Mouse (Mus musculus): ENCODE results near the gene Ahnak2.
"Not testable (repeated sequence)": the region's sequence is repeated elsewhere in the genome, so short reads cannot be mapped to it uniquely, and the experiment has no call there.

Ahnak2 gene

DNA sequence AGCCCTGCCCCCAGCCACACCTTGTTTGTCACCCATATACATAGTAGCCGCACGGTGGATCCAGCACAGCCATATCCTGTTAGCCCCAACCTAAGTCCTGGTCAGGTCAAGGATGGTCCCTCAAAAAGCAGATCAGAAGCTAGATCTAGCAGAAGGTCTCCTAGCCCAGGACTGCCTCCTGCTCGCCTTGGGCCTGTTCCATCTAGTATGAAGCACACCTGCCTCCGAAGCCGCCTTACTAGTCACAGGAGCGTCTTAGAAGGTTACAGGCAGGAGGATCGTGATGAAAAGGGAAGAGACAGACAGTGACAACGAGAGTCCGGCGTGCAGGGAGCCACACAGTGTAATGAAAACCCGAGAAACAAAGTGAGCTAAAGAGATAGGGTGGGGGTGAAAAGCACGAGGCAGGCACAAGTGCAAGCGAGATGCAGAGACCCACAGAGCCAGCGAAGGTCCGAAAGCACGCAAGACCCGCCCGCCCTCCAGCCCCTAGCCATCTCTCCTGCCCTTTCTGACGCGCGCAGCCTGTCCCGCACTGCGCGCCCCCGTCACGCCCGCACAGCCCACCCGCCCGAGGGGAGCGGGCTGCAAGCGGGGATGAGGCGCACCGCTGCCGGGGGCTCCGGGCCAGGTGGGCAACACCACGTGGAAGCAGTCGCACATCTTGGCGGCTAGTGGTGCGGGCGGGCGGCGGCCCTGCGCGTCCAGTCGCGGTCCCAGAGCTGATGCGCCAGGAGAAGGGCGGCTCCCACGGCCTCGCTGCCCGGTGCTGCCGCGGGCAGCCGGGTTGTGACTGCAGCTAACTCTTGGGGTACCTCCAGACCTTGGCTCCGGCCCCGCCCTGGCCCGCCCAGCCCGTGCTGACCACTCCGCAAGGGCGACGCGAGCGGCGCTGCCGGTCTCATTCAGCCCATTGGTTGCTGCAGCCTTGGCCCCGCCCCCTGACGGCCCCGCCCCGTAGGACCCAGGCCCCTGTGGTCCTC, at the start of gene Ahnak2:
Ahnak2 (minus strand) TSS at position 794 of the 983 bp plus-strand sequence.
- DNase-seq (ENCODE audit: low read depth in 1 of 2, low spot score in 2 of 2) = no peak

DNA sequence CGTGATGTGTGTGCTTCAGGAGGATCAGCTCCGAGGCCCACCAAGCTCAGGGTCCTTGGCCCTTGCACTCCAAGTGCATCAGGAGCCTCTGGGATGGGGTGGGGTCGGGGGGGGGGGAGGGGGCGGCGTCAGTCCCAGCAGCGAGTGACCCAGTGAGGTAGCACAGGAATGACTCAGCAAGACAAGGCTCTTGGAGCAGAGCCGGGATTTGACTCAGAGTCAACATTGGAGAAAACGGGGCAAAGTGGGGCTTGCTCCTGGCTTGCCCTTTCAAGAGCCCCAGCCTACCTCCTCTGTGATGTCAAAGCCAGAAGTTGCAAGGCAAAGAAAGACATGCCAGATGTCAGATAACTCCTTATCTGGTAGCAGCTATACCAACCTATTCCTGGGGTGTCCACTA, 48.7 kb upstream of the Ahnak2 start:
- no peak for DNase-seq (ENCODE audit: low read depth in 1 of 2, low spot score in 2 of 2)

GRCm38 (mm10) chr12:112850344-112850743, 47.9 kb upstream of the Ahnak2 start:
- DNase-seq (ENCODE audit: low read depth in 1 of 2, low spot score in 2 of 2) = no peak

- DNase-seq (ENCODE audit: low read depth in 1 of 2, low spot score in 2 of 2) = no peak
These were observed 47.0 kb upstream of the Ahnak2 start for GRCm38 (mm10) chr12:112849235-112850022.

DNA sequence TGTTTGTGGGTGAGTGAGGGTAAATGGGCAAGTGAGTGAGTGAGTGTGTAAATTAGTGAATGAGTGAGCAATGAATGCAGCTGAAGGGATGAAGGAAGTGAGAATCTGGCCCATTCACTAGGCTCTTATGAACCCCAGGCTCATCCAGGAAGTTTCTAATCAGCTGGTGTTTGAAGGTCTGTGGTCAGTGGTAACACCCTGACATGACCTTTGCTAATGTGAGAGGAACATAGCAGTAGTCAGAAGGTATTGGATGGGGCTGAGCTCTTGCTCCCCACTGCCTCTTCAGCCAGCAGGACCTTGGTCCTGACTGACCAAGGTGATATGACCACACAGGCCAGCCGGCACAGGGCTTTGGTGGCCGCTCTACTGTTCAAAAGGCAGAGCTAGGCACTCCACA, 45.4 kb upstream of the Ahnak2 start:
- DNase-seq (ENCODE audit: low read depth in 1 of 2, low spot score in 2 of 2) = no peak

GRCm38 (mm10) chr12:112843803-112844202, 41.3 kb upstream of the Ahnak2 start:
- peak in 1 of 2 experiments; percentile 78 for DNase-seq (ENCODE audit: low read depth in 1 of 2, low spot score in 2 of 2)

- not testable (repeated sequence) for DNase-seq (ENCODE audit: low read depth in 1 of 2, low spot score in 2 of 2)
These were observed 39.7 kb upstream of the Ahnak2 start for GRCm38 (mm10) chr12:112842128-112842527.

DNA sequence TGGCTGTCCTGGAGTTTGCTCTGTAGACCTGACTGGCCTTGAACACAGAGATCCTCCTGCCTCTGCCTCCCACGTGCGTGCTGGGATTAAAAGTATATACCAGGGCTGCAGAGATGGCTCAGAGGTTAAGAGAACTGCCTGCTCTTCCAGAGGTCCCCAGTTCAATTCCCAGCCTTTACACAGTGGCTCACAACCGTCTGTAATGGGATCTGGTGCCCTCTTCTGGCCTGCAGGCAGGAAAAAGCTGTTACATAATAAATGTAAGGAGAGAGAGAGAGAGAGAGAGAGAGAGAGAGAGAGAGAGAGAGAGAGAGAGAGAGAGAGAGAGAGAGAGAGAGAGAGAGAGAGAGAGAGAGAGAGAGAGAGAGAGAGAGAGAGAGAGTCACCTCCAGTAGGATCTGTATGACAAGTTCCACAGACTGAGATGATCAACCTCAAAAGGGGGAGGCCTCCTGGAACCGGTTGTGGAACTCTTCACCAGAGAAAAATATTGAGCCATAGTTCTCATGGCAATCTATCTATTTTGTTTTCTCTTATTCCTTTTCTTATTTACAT, 39.0 kb upstream of the Ahnak2 start:
- not testable (repeated sequence) for DNase-seq (ENCODE audit: low read depth in 1 of 2, low spot score in 2 of 2)

- DNase-seq (ENCODE audit: low read depth in 1 of 2, low spot score in 2 of 2) = peak in 1 of 2 experiments; percentile 26
These were observed 38.0 kb upstream of the Ahnak2 start for GRCm38 (mm10) chr12:112840209-112841086.

DNA sequence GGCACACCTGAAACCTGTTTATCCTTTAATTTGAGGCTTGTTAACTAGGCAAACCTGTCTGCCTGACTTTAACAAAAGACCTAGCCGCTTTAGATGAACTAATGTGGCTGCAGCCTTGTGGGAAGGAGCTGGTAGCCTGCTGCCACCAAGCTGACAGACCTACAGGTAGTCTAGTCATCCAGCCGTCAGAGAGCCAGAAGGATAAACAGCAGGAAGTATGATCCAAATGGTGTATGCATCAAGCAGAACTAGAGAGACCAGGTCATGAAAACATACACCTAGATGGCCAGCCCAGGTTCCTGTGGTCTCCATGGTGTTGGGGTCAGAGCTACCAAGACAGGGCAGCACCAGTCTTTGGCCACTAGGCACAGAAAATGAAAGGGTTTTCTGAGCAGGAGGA, 32.6 kb upstream of the Ahnak2 start:
- DNase-seq (ENCODE audit: low read depth in 1 of 2, low spot score in 2 of 2) = no peak

DNA sequence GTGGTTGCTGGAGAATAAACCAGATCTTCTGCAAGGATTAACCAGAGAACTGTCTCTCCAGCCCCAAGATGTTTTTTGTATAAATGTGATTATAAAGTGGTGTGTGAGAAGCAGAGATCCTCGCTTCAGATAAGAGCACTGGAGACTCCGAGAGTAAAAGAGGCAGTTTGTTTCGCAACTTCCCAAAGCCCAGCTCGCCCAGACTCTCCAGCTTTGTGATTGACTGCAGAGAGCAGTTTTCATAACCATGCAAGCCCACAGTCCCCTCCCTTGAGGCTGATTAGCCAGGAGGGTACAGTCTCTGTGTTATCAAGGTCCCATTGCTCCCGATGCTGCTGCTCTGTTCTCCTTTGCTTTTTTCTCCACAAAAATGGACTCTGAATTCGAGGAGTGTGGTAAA, 31.1 kb upstream of the Ahnak2 start:
- no peak for DNase-seq (ENCODE audit: low read depth in 1 of 2, low spot score in 2 of 2)

- DNase-seq (ENCODE audit: low read depth in 1 of 2, low spot score in 2 of 2) = no peak
These were observed 30.0 kb upstream of the Ahnak2 start for GRCm38 (mm10) chr12:112832411-112832810.

DNA sequence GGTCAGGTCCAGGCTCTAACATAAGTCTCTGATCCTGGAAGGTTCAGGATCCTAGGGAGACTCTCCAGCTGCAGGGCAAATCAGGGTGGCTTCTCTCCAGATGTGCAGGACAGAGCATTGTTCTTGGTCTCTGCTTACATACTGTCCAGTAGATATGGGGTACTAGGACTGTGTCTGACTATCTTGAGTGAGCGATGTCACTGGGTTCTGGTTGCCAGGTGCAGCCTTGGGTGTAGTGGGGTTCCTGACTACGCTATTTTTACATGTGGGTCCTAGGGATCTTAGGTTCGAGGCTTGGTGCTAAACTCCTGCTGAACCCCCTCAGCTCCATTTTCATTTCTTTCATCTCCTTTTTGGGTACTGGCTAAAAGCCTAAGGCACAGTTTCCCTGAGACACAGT, 28.1 kb upstream of the Ahnak2 start:
- no peak for DNase-seq (ENCODE audit: low read depth in 1 of 2, low spot score in 2 of 2)

DNA sequence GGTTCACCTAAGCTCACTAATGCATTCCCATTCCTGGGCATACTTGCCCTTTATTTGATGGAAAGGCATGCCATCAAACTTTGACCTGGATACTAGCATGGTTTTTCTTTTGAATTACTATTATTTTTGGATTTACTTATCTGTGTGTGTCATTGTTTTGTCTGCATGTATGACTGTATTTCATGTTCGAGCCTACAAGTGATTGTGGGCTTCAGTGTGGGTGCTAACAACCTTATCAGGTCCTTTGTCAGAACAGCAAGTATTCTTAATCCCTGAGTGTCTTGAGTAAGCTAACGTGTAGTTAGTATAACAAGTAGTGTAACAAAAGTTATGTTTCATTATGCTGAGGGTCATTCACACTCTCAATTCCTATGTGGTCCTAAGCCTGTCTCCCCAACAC, 27.7 kb upstream of the Ahnak2 start:
- no peak for DNase-seq (ENCODE audit: low read depth in 1 of 2, low spot score in 2 of 2)

DNA sequence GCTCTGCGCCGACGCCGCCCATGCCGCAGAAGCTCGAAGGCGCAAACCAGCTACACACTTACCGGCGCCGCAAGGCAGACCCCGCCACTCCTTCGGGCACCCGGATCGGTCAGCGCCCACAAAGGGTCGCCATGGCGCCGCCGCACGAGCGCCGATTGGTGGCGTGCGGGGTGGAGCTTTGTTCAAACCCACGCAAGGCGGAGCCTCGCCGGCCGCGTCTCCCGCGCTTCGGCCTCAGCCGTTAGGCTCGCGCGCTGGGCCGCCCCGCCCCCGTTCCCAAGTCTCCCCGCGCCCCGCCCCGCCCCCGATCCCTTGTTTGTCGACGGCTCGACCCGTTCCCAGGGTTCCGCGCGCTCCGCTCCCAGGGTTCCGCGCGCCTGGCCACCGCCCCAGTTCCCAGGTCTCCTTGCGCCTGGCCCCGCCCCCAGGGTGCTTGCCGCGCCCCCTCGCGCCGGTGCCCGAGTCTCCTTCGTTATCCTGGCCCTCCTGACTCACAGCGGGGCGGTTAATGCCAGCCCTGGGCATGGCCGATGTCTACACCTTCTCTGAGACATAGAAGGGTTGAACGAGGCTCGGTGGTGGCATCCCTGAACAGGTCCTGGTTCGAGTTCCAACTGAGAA, 26.9 kb upstream of the Ahnak2 start, which contains the start of gene Cdca4:
Cdca4 (minus strand) TSS at position 180 of the 621 bp plus-strand sequence.
- DNase-seq (ENCODE audit: low read depth in 1 of 2, low spot score in 2 of 2) = peak; percentile 94 to 95

- no peak for DNase-seq (ENCODE audit: low read depth in 1 of 2, low spot score in 2 of 2)
These were observed 26.2 kb upstream of the Ahnak2 start for GRCm38 (mm10) chr12:112828501-112829243.

GRCm38 (mm10) chr12:112825901-112826300, 23.4 kb upstream of the Ahnak2 start:
- DNase-seq (ENCODE audit: low read depth in 1 of 2, low spot score in 2 of 2) = no peak

- DNase-seq (ENCODE audit: low read depth in 1 of 2, low spot score in 2 of 2) = no peak
These were observed 20.8 kb upstream of the Ahnak2 start for GRCm38 (mm10) chr12:112823221-112823620.

GRCm38 (mm10) chr12:112822676-112823075, 20.2 kb upstream of the Ahnak2 start:
- no peak for DNase-seq (ENCODE audit: low read depth in 1 of 2, low spot score in 2 of 2)
